Comparison of ENCODE assay signal across 8 mouse cellular contexts in genomic region chr6:113469021-113469420, GRCm38 (mm10). TPM values are rescaled to one million over a fixed set of nuclear protein-coding genes. Genes with fewer than 3 reads are reported as not detected.
DNase-seq lines count a peak whose midpoint lies in the region; ATAC-seq lines count a peak whose summit lies in the region.

No protein-coding gene starts in this region.

- H3K4me1 ChIP-seq in forebrain, embryonic 12.5 days = peaks cover 11% of the 10 kb centered on the region

- peaks cover 55% of the 10 kb centered on the region for H3K27me3 ChIP-seq in forebrain, embryonic 12.5 days

- peak; percentile 69 for DNase-seq in Muller cell, postnatal 12 days (ENCODE audit: inconsistent ontology term)
- DNase-seq in c-Kit-positive CD71-positive TER-119-positive erythroid progenitor cells, embryonic 14.5 days (ENCODE audit: low spot score) = peak; percentile 50
- DNase-seq in layer of hippocampus, adult 9-11 months = peak; percentile 69
- peak; percentile 86 for DNase-seq in lung, postnatal 36 days
- peak; percentile 25 for DNase-seq in retina, adult 2 months (ENCODE audit: low read depth, low spot score)
- peak; percentile 86 for DNase-seq in thymus, postnatal 4 days

- H3K4me2 ChIP-seq in forebrain, embryonic 12.5 days = peak overlapping the region; percentile 59

- peak overlapping the region; percentile 35 for H3K4me3 ChIP-seq in forebrain, embryonic 12.5 days (replicated peaks)

- H3K36me3 ChIP-seq in forebrain, embryonic 12.5 days (replicated peaks) = no peaks in the 10 kb centered on the region

- 8% methylated on average over 9 of the region's 9 CpGs for WGBS in forebrain, embryonic 12.5 days

- peak overlapping the region; percentile 33 for H3K9ac ChIP-seq in forebrain, embryonic 12.5 days

- no peaks in the 10 kb centered on the region for H3K9me3 ChIP-seq in forebrain, embryonic 12.5 days

- no peak overlapping the region for H3K27ac ChIP-seq in forebrain, embryonic 12.5 days

- ATAC-seq in forebrain, embryonic 12.5 days (ENCODE audit: low FRiP score) = peak; percentile 62
- ATAC-seq in hematopoietic stem cell, adult 5-6 weeks (replicated peaks in 1 of 2; ENCODE audit: insufficient read depth in 1 of 2, low FRiP score in 2 of 2, low TSS enrichment in 1 of 2, low read depth in 1 of 2, poor library complexity in 2 of 2, severe bottlenecking in 2 of 2) = peak; percentile 91 to 92

RNA-seq across cellular contexts. Expression of gene Il17rc, which starts 2.2 kb away (rescaled TPM):
- 1.6 and 2.2 TPM in 2 replicates for polyA plus RNA-seq in forebrain, embryonic 12.5 days (2016; fragmentation: Nextera tagmentation; extraction: Ambion mirVana)
- total RNA-seq in hematopoietic stem cell, adult 5-6 weeks (2017) = 0.65 and 1.4 TPM in 2 replicates

RNA-seq across cellular contexts. Expression of gene Il17re, which starts 10.7 kb away (rescaled TPM):
- 0.46 and 0.55 TPM in 2 replicates for polyA plus RNA-seq in forebrain, embryonic 12.5 days (2016; fragmentation: Nextera tagmentation; extraction: Ambion mirVana)
- 8.4 and 10.6 TPM in 2 replicates for total RNA-seq in hematopoietic stem cell, adult 5-6 weeks (2017)

RNA-seq across cellular contexts. Expression of gene Creld1, which starts 14.1 kb away (rescaled TPM):
- polyA plus RNA-seq in forebrain, embryonic 12.5 days (2016; fragmentation: Nextera tagmentation; extraction: Ambion mirVana) = 39.6 and 43.1 TPM in 2 replicates
- total RNA-seq in hematopoietic stem cell, adult 5-6 weeks (2017) = 7.4 and 8.3 TPM in 2 replicates

RNA-seq across cellular contexts. Expression of gene Jagn1, which starts 26.7 kb away (rescaled TPM):
- polyA plus RNA-seq in forebrain, embryonic 12.5 days (2016; fragmentation: Nextera tagmentation; extraction: Ambion mirVana) = 68.5 and 71.3 TPM in 2 replicates
- total RNA-seq in hematopoietic stem cell, adult 5-6 weeks (2017) = 15.9 and 28.2 TPM in 2 replicates

RNA-seq across cellular contexts. Expression of gene Prrt3, which starts 32.7 kb away (rescaled TPM):
- 2.3 and 2.4 TPM in 2 replicates for polyA plus RNA-seq in forebrain, embryonic 12.5 days (2016; fragmentation: Nextera tagmentation; extraction: Ambion mirVana)
- total RNA-seq in hematopoietic stem cell, adult 5-6 weeks (2017) = not detected in 2 replicates

Comparison
In these comparisons a context has a peak if more than half of its experiments do, and no peak if none do; other contexts are left out.
1. DNase-seq: peak in every context shown above with its lines; median percentile 86 in lung, postnatal 36 days; 86 in thymus, postnatal 4 days; 69 in Muller cell, postnatal 12 days; 69 in layer of hippocampus, adult 9-11 months; 50 in c-Kit-positive CD71-positive TER-119-positive erythroid progenitor cells, embryonic 14.5 days; 25 in retina, adult 2 months.